Mouse (Mus musculus): ENCODE measurements around the gene Plagl1. TPM values are rescaled to one million over a fixed set of nuclear protein-coding genes. Genes with fewer than 3 reads are reported as not detected.
"Not testable (repeated sequence)": the region's sequence is repeated elsewhere in the genome, so short reads cannot be mapped to it uniquely, and the experiment has no call there.

Gene Plagl1
- polyA plus RNA-seq (2012; rRNA removed), result 3.6 and 4.8 TPM in 2 replicates

GRCm38 (mm10) chr10:13060021-13060668 is at the start of gene Plagl1:
Gene Plagl1, plus strand, starts transcription at chr10:13060504.
- TF ChIP-seq CTCF (IDR thresholded peaks at IDR 0.05; ENCODE audit: extremely low read depth, insufficient read length, insufficient replicate concordance, low read depth, low read length) (no peak), POLR2A (IDR thresholded peaks at IDR 0.05; ENCODE audit: low read depth, low read length) (no peak)
- H3K4me1 ChIP-seq (ENCODE audit: control insufficient read depth, insufficient read depth, insufficient read length, low read length), result no peaks in the 10 kb centered on the region
- H3K27me3 ChIP-seq (ENCODE audit: control insufficient read depth, insufficient read depth, low read length), result peaks cover 2% of the 10 kb centered on the region; the same call in 1 of the 2 replicates
- no peak within 1 kb of the TSS for H3K27ac ChIP-seq (ENCODE audit: insufficient read depth, low read depth, low read length)
- no peak within 1 kb of the TSS for H3K4me3 ChIP-seq (ENCODE audit: low read depth, low read length)
- H3K36me3 ChIP-seq (ENCODE audit: control insufficient read depth, insufficient read depth, low read length), result no peaks in the 10 kb centered on the region
- WGBS, result 76% methylated on average over 11 of the region's 11 CpGs

- no peaks in the 10 kb centered on the region for H3K36me3 ChIP-seq (ENCODE audit: control insufficient read depth, insufficient read depth, low read length)
- WGBS, result 77% methylated on average over 7 of the region's 7 CpGs
- no peak overlapping the region for H3K4me3 ChIP-seq (ENCODE audit: low read depth, low read length)
- no peaks in the 10 kb centered on the region for H3K27me3 ChIP-seq (ENCODE audit: control insufficient read depth, insufficient read depth, low read length)
- H3K27ac ChIP-seq (ENCODE audit: insufficient read depth, low read depth, low read length), result no peak overlapping the region
- peaks cover 5% of the 10 kb centered on the region; the same call in 1 of the 2 replicates for H3K4me1 ChIP-seq (ENCODE audit: control insufficient read depth, insufficient read depth, insufficient read length, low read length)
- TF ChIP-seq POLR2A (IDR thresholded peaks at IDR 0.05; ENCODE audit: low read depth, low read length) (no peak), CTCF (IDR thresholded peaks at IDR 0.05; ENCODE audit: extremely low read depth, insufficient read length, insufficient replicate concordance, low read depth, low read length) (no peak)
These were observed 46.3 kb upstream of the Plagl1 start for GRCm38 (mm10) chr10:13014026-13014425.

- H3K4me3 ChIP-seq (ENCODE audit: low read depth, low read length), result no peak overlapping the region
- no peaks in the 10 kb centered on the region for H3K36me3 ChIP-seq (ENCODE audit: control insufficient read depth, insufficient read depth, low read length)
- no peak for TF ChIP-seq POLR2A (IDR thresholded peaks at IDR 0.05; ENCODE audit: low read depth, low read length)
- TF ChIP-seq CTCF (IDR thresholded peaks at IDR 0.05; ENCODE audit: extremely low read depth, insufficient read length, insufficient replicate concordance, low read depth, low read length), result no peak
- no peak overlapping the region for H3K27ac ChIP-seq (ENCODE audit: insufficient read depth, low read depth, low read length)
- no peaks in the 10 kb centered on the region for H3K4me1 ChIP-seq (ENCODE audit: control insufficient read depth, insufficient read depth, insufficient read length, low read length)
- 22% methylated on average over 4 of the region's 4 CpGs for WGBS
- H3K27me3 ChIP-seq (ENCODE audit: control insufficient read depth, insufficient read depth, low read length), result no peaks in the 10 kb centered on the region
These were observed 43.7 kb upstream of the Plagl1 start for GRCm38 (mm10) chr10:13016573-13016972.

- WGBS, result 67% methylated on average over 7 of the region's 7 CpGs
- Histone ChIP-seq H3K36me3 (ENCODE audit: control insufficient read depth, insufficient read depth, low read length) (no peaks in the 10 kb centered on the region), H3K27ac (ENCODE audit: insufficient read depth, low read depth, low read length) (no peak overlapping the region), H3K27me3 (ENCODE audit: control insufficient read depth, insufficient read depth, low read length) (no peaks in the 10 kb centered on the region), H3K4me1 (ENCODE audit: control insufficient read depth, insufficient read depth, insufficient read length, low read length) (peaks cover 11% of the 10 kb centered on the region), H3K4me3 (ENCODE audit: low read depth, low read length) (no peak overlapping the region)
- TF ChIP-seq POLR2A (IDR thresholded peaks at IDR 0.05; ENCODE audit: low read depth, low read length) (no peak), CTCF (IDR thresholded peaks at IDR 0.05; ENCODE audit: extremely low read depth, insufficient read length, insufficient replicate concordance, low read depth, low read length) (peak; percentile 64; the same call in 1 of the 2 replicates)
These were observed 41.8 kb upstream of the Plagl1 start for GRCm38 (mm10) chr10:13018510-13018909.

GRCm38 (mm10) chr10:13019026-13019425 is 41.3 kb upstream of the Plagl1 start:
- H3K36me3 ChIP-seq (ENCODE audit: control insufficient read depth, insufficient read depth, low read length), result no peaks in the 10 kb centered on the region
- no peak for TF ChIP-seq CTCF (IDR thresholded peaks at IDR 0.05; ENCODE audit: extremely low read depth, insufficient read length, insufficient replicate concordance, low read depth, low read length)
- TF ChIP-seq POLR2A (IDR thresholded peaks at IDR 0.05; ENCODE audit: low read depth, low read length), result no peak
- H3K4me3 ChIP-seq (ENCODE audit: low read depth, low read length), result no peak overlapping the region
- H3K4me1 ChIP-seq (ENCODE audit: control insufficient read depth, insufficient read depth, insufficient read length, low read length), result peaks cover 11% of the 10 kb centered on the region
- no peaks in the 10 kb centered on the region for H3K27me3 ChIP-seq (ENCODE audit: control insufficient read depth, insufficient read depth, low read length)
- WGBS, result 85% methylated on average over 5 of the region's 5 CpGs
- H3K27ac ChIP-seq (ENCODE audit: insufficient read depth, low read depth, low read length), result no peak overlapping the region

GRCm38 (mm10) chr10:13022103-13022502 is 38.2 kb upstream of the Plagl1 start:
- 36% methylated on average over 4 of the region's 4 CpGs for WGBS
- no peaks in the 10 kb centered on the region for H3K27me3 ChIP-seq (ENCODE audit: control insufficient read depth, insufficient read depth, low read length)
- no peaks in the 10 kb centered on the region for H3K36me3 ChIP-seq (ENCODE audit: control insufficient read depth, insufficient read depth, low read length)
- H3K27ac ChIP-seq (ENCODE audit: insufficient read depth, low read depth, low read length), result no peak overlapping the region
- no peak overlapping the region for H3K4me3 ChIP-seq (ENCODE audit: low read depth, low read length)
- peaks cover 11% of the 10 kb centered on the region for H3K4me1 ChIP-seq (ENCODE audit: control insufficient read depth, insufficient read depth, insufficient read length, low read length)
- TF ChIP-seq POLR2A (IDR thresholded peaks at IDR 0.05; ENCODE audit: low read depth, low read length), result no peak
- no peak for TF ChIP-seq CTCF (IDR thresholded peaks at IDR 0.05; ENCODE audit: extremely low read depth, insufficient read length, insufficient replicate concordance, low read depth, low read length)

- H3K27me3 ChIP-seq (ENCODE audit: control insufficient read depth, insufficient read depth, low read length); H3K4me3 ChIP-seq (ENCODE audit: low read depth, low read length); H3K36me3 ChIP-seq (ENCODE audit: control insufficient read depth, insufficient read depth, low read length); H3K27ac ChIP-seq (ENCODE audit: insufficient read depth, low read depth, low read length): not testable (repeated sequence)
- H3K4me1 ChIP-seq (ENCODE audit: control insufficient read depth, insufficient read depth, insufficient read length, low read length), result peaks cover 11% of the 10 kb centered on the region
- WGBS, result 78% methylated on average over 3 of the region's 3 CpGs
These were observed 36.3 kb upstream of the Plagl1 start for GRCm38 (mm10) chr10:13023985-13024384.
